Mouse (Mus musculus): ENCODE data around the gene Timm8a2. TPM values are rescaled to one million over a fixed set of nuclear protein-coding genes. Genes with fewer than 3 reads are reported as not detected.
A peak's percentile ranks its signal among the peaks of the same experiment; 100 is the strongest.

Gene Timm8a2
- total RNA-seq, 2 experiments from 2014 or later = not detected

DNA sequence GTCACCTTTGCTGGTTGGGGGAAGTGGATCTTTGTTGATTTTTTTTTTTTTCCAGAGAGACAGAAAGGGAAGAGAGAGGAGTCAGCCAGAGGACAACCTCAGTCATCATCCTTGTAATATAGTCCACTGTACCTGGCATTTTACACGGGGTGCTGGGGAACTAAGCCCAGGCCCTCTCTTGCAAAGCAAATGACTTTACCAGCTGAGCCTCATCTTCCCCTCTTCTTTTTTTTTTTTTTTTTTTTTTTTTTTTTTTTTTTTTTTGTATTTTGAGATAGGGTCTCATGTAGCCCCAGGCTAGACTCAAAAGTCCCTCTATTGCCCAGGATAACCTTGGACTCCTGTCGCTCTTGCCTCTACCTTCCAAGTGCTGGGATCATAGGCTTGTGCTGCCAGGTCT is 15.1 kb upstream of the Timm8a2 start:
- no peak overlapping the region for H3K4me3 ChIP-seq
- no peak overlapping the region for H3K27ac ChIP-seq
- TF ChIP-seq CTCF (conservative IDR thresholded peaks at IDR 0.05) = no peak
- no peak for DNase-seq (ENCODE audit: low spot score in 2 of 2)

DNA sequence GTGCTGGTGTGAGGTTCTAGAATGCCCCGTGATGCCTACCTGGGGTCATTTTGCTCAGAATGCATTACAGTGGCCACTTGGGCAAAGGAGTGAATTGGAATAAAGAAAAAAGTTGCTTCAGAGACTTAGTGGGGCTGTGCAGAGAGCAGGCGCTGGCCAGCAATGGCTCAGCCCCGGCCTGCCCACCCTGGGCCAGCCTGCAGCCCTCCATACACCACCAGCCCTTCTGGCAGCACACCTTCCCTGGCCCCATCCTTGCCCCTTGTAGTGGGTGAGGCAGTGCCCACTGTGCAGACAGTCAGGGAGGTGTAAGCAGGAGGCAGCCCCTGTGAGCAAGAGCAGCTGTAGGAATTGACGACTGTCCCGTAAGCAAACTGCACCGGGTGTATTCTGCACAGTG is 13.9 kb upstream of the Timm8a2 start:
- TF ChIP-seq CTCF (conservative IDR thresholded peaks at IDR 0.05) = no peak
- no peak overlapping the region for H3K27ac ChIP-seq
- no peak for DNase-seq (ENCODE audit: low spot score in 2 of 2)
- no peak overlapping the region for H3K4me3 ChIP-seq

DNA sequence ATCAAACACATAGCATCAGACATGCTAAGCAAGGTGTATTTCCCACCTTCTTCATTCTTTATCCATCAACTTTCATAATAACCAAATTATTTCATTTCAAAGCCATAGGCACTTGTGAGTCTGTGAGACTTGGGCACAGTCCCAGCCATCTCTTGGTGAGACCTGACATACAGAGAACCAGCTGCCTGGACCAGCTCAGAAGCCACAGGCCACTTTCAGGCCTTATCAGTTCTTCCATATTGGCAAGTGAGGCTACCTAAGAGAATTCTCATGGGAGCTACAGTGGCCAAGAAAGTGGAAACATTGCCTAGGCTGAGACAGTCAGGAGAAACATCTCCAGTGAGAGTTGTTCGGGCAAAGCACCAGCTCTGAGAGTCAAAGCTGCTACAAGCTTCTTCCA is 11.4 kb upstream of the Timm8a2 start:
- no peak for TF ChIP-seq CTCF (conservative IDR thresholded peaks at IDR 0.05)
- H3K4me3 ChIP-seq = no peak overlapping the region
- no peak for DNase-seq (ENCODE audit: low spot score in 2 of 2)
- H3K27ac ChIP-seq = no peak overlapping the region

DNA sequence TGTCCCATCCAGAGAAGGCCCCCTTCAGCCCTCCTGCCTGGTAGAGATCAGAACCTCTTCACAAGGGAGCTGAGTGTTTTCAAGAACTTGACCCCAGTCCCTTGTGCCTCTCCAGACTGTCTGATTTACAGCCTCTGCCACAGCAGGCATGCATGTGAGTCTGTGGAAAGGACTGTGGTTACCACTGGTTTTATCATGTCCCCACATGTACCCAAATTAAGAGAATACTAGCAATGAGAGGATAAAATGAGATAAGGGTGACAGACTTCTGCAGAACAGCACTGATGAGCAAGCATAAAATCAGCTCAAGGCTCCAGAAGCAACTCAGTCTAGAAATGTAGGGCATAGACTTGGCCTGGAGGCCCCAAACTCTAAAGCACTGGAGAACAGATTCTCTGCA is 10.5 kb upstream of the Timm8a2 start:
- no peak overlapping the region for H3K27ac ChIP-seq
- no peak for DNase-seq (ENCODE audit: low spot score in 2 of 2)
- H3K4me3 ChIP-seq = no peak overlapping the region
- TF ChIP-seq CTCF (conservative IDR thresholded peaks at IDR 0.05) = no peak

DNA sequence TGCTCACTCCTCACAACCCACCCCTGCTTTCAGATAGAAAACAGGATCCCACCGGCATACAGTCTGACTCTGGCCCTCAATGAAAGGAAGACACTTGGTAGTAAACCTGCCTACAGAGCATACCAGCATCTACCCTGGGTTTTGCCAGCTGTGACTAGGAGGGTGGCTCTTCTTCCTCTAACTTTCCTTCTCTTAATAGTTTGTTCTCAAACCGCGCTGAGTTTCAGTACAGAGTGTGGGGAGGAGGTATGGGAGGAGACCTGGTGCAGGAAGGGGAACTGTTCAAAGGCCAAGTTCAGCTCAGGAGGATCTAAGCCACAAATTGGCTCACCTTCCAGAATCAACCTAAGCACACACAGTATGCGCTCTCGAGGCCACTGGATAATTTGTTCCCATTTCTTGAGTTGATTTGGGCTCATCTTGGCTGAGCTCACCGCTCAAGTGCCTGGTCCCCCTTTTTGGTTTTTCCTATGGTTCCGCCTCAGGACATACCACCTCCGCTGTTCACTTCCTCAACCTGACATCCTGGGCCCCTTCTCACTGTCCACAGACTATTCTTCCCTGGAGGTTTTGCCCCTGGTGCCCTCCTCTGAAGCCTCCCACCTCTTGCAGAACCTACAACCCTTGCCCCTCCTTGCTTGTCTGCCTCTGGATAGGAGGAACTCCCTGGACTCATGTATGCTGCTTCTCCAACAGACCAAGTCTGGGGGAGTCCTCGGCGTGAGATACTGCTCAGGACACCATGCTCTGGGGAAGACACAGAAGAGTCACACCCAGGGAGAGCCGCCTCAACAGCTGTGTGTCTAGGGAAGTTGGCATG is 5.3 kb upstream of the Timm8a2 start:
- TF ChIP-seq CTCF (conservative IDR thresholded peaks at IDR 0.05) = no peak

DNA sequence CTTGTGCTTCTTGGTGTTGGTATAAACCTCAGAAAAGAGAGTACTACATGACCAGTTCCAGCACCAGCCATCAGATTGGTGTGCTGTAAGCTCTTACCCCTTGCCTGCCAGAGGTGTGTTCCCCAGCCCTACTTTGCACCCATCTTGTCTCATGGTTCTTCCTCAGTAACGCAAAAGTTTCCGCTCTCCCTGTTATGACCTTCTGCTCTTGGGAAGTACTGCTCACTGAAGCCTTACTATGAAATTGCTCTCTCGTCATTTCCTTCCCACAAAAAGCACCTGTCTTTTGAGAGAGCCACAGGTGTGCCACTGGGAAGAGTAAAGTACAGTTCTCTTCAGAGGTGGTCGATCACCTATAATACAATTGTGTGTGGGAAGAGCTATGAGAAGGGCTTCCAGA is 4.6 kb upstream of the Timm8a2 start:
- DNase-seq (ENCODE audit: low spot score in 2 of 2) = no peak
- Histone ChIP-seq H3K27ac (no peak overlapping the region), H3K4me3 (no peak overlapping the region)
- no peak for TF ChIP-seq CTCF (conservative IDR thresholded peaks at IDR 0.05)

More for the DNA sequence above, 5.3 kb upstream of the Timm8a2 start:
- Histone ChIP-seq H3K4me3 (no peak overlapping the region), H3K27ac (no peak overlapping the region)
- DNase-seq (ENCODE audit: low spot score in 2 of 2) = no peak

DNA sequence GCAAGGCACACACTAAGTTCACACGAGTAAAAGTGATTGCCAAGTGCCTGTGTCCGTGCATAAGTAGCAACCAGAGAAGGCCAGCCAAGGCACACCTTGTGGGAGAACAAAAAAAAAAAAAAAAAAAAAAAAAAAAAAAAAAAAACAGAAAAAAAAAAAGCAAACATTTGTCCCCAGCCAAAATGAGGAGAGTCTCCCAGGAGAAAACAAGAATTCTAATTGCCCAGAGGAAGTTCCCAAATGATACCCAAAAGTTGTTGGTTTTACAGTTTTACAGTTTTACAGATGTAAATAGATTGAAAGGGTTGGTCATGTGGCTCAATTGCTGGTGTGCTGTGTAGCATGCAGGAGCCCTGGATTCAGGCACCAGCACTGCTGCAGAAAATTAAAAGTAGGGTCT is 2.4 kb upstream of the Timm8a2 start:
- Histone ChIP-seq H3K4me3 (no peak overlapping the region), H3K27ac (no peak overlapping the region)
- no peak for TF ChIP-seq CTCF (conservative IDR thresholded peaks at IDR 0.05)
- no peak for DNase-seq (ENCODE audit: low spot score in 2 of 2)

DNA sequence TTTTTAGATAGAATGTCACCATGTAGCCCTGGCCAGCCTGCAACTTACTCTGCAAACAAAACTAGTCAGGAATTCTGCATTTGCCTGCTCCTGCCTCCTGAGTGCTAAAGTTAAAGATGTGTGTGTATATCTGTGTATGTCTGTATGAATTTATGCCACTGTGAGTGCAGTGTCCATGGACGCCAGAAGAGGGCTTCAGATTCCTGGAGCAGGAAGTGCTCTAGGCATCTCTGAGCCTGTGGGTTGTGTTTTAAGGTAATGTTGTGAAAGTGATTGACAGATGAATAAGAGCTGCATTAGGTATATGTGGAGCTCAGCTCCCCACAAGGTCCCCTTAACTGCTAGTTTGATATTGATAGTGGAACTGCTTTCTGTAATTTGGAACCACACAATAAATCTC is 707 bp downstream of the Timm8a2 start:
- no peak overlapping the region for H3K27ac ChIP-seq
- no peak for DNase-seq (ENCODE audit: low spot score in 2 of 2)
- no peak overlapping the region for H3K4me3 ChIP-seq
- 0 out of 2 replicates have a peak, but pooled peaks have one; percentile 7 for TF ChIP-seq CTCF (conservative IDR thresholded peaks at IDR 0.05)

DNA sequence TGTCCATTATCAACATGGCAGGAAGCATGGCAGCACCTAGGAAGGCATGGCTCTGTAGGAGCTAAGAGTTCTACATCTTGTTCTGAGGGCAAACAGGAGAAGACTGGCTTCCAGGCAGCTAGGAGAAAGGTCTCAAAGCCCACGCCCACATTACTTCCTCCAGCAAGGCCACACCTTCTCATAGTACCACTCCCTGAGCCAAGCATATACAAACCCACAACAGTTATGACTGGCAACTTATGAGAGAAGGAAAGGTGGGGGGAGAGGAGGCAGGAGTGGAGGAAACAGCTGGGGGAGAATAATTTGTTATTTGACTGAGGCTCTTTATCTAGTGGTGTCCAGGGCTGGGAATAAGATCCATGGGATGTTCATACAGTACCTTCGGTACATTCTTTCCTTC is 1.4 kb downstream of the Timm8a2 start:
- DNase-seq (ENCODE audit: low spot score in 2 of 2) = no peak

DNA sequence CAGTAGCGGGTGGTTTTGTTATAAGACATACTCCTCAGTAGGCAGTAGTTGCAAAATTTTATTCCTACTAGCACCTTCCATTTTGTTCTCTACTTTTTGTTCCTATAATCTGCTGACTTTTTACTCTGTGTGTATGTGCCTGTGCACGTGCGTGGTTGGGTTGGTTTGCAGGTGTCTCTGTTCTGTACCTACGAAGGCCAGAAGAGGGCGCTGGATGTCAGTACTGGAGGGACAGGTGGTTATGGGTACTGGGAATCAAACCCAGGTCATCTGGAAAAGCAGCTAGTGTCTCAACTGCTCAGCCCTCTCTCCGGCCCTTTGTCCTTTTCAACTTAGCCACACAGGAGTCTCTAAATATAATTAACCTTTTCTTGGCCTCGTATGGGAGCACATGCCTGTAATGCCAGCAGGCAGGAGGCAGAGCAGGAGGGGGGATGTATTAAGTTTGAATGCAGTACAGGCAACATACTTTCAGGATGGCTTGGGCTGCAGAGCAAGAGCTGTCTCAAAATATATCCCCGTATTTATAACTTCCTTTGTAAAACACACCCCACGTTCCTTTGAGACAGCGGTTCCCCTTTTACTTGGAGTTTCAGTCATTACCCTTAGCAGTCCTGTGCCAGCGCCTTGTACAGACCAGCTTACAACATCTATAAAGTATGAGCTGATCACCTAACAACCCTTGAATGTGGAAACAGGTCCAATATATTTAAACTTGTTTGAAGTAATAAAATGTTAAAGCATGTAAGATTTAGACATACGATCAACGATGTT is 4.6 kb downstream of the Timm8a2 start:
- H3K4me3 ChIP-seq = no peak overlapping the region
- no peak for TF ChIP-seq CTCF (conservative IDR thresholded peaks at IDR 0.05)
- no peak for DNase-seq (ENCODE audit: low spot score in 2 of 2)
- no peak overlapping the region for H3K27ac ChIP-seq

More for the DNA sequence above, 1.4 kb downstream of the Timm8a2 start:
- H3K4me3 ChIP-seq = no peak overlapping the region
- TF ChIP-seq CTCF (conservative IDR thresholded peaks at IDR 0.05) = no peak
- no peak overlapping the region for H3K27ac ChIP-seq

DNA sequence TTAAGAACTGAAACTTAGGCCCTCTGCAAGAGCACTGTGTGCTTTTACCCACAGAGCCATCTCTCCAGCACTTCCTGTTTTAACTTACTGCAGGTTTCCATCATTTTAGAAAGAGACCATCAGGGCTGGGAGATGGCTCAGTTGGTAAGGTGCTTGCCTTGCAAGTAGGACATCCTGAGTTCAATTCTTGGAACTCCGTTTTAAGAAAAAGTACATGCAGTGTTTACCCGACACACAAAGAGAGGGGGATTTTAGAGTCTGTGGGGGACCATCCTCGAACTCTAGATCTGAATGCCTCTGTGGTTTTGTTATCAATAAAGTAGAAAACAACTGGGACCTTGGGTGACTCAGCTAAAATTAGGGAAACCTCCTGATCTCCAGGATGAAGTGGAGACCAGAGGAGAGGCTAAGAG is 6.9 kb downstream of the Timm8a2 start:
- Histone ChIP-seq H3K4me3 (no peak overlapping the region), H3K27ac (no peak overlapping the region)
- DNase-seq (ENCODE audit: low spot score in 2 of 2) = no peak
- TF ChIP-seq CTCF (conservative IDR thresholded peaks at IDR 0.05) = no peak

DNA sequence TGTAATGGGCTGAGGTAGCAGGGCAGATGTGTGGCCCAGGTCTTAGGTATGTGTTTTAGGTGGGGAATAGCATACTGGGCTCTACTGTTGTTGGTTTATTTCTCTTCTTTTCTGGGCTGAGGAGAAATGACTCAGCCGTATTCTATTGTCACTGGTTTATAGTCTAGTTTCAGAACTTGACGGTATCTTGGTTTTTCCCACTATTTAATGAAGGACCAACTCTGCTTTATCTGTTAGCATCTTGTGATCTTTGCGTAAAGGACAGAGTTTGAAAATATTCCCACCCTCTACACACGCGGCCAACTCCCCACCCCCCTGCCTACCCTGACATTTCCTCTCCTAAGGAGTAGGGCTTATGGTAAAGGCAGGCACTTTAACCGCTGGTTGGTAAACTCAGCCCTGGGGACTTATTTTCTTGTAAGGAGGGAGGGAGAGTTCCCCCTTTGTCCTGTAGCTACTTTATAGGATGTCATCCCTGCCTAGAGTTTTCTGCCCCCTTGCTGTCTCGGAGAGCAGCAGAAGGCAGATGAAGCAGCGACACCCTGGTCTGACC is 7.7 kb downstream of the Timm8a2 start:
- no peak for DNase-seq (ENCODE audit: low spot score in 2 of 2)
- Histone ChIP-seq H3K4me3 (no peak overlapping the region), H3K27ac (no peak overlapping the region)
- no peak for TF ChIP-seq CTCF (conservative IDR thresholded peaks at IDR 0.05)

DNA sequence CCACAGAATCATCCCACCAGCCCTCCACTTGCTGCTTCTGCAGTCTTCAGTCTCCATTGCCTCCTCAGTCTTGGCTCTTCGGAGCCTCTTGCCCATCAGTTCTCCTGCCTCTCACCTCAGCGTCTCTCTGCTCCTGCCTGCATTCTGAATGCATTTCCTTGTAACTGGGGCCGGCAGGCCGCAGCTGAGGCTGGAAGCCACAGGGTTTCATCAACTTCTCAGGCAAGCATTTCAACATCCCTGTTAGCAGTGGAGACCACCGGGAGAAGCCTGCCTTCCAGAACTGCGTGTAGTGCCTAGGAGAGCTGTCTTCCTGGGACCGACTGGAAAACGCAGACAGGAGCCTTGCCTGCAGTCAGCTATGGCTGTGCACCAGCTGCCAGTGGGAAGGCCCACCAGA is 13.3 kb downstream of the Timm8a2 start:
- no peak for DNase-seq (ENCODE audit: low spot score in 2 of 2)
- Histone ChIP-seq H3K27ac (no peak overlapping the region), H3K4me3 (no peak overlapping the region)
- TF ChIP-seq CTCF (conservative IDR thresholded peaks at IDR 0.05) = no peak

Data from layer of hippocampus, adult 2 months (tissue).